Mouse (Mus musculus) kidney, adult 2 months (tissue): ENCODE data around the gene Nudt5.

Source experiments
- CTCF ChIP-seq: fragments of 200-500 bp; conservative IDR thresholded peaks from 2 replicates; pipeline ENCODE4 v1.5.1; 2011; ENCODE audit warnings: low read depth, mild to moderate bottlenecking, control low read depth, low read length, moderate library complexity, mixed read lengths; ENCODE audit not compliant: insufficient read depth, insufficient read length
- POLR2A ChIP-seq: fragments of 200-500 bp; IDR thresholded peaks from one replicate; pipeline ENCODE4 v1.6.1; 2011; ENCODE audit warnings: low read depth, low read length, control low read depth

DNA sequence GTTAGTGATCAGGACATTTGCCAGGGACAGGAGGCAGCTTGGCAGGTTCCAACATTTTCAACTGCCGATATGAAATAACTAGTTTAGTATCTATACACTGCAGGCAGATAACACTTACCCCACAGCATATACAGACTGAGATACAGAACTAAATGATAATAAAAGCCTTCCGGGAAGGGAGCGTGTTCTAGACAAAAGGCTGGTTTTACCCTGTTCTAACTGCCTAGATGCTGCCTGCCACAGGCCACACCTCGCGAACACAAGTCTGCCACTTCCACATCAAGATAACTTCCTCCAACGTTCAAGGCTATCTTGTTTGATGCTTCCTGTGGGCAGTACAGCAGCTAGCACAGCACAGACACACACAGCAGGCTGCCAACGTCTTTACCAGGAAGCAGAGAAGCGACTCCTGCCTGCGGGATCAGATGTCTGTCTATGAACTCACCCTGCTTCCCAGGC is 43.6 kb upstream of the Nudt5 start:
- TF ChIP-seq CTCF (no peak), POLR2A (no peak)
